Mouse (Mus musculus): ENCODE data around the gene Pak4.

- TF ChIP-seq CTCF (conservative IDR thresholded peaks at IDR 0.05; ENCODE audit: insufficient read depth, insufficient read length, low read depth, low read length) (no peak), POLR2A (IDR thresholded peaks at IDR 0.05; ENCODE audit: low read depth, low read length) (no peak)
Observed at GRCm38 (mm10) chr7:28598951-28599350, 966 bp upstream of the Pak4 start.
